Mouse (Mus musculus): ENCODE results near the gene Elovl1.
A peak's percentile ranks its signal among the peaks of the same experiment; 100 is the strongest.

The Elovl1 gene

GRCm38 (mm10) chr4:118427768-118428451, at the start of gene Elovl1:
Gene Elovl1, plus strand, starts transcription at chr4:118428093.
- DNase-seq (ENCODE audit: low spot score in 2 of 2) = peak; percentile 80 to 86

DNA sequence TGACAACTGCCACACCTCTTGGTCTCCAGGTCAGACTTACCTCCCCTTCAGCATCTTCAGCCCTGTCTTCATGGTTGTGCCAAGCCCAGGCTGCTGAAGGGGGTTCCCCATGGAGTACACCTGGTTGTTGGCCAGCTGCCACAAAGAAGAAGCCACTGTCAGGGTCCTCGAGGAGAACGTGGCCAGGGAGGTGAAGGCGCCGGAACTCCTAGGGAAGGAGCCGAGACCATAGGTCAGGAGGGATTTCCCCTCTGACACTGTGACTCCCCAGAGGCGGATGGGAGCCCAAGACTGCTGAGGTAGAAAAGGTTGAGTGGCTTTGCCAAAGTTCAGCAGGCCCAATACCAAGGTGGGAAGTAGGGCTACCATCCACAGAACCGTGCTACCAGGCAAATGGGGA, 44.6 kb upstream of the Elovl1 start:
- DNase-seq (ENCODE audit: low spot score in 2 of 2) = no peak

- DNase-seq (ENCODE audit: low spot score in 2 of 2) = no peak
Measured at GRCm38 (mm10) chr4:118387316-118387715, 40.6 kb upstream of the Elovl1 start.

DNA sequence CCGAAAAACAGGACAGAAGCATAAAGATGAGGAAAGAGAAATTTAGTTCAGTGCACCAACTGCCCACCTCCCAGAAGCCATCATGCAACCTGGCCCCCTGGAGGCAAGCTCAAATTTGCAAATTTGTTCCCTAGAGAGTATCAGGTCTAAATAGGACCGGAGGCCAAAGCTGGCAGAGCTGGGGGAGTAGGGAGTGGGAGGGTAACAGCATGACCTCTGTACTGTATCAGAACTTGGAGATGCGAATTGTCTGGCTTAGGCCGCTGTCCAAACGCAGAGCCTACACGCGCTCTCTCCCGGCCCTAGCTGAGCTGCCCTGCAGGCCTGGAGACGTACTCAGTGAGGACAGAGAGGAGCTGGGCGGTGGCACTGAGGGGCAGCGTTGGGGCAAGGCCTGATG, 37.7 kb upstream of the Elovl1 start:
- no peak for DNase-seq (ENCODE audit: low spot score in 2 of 2)

DNA sequence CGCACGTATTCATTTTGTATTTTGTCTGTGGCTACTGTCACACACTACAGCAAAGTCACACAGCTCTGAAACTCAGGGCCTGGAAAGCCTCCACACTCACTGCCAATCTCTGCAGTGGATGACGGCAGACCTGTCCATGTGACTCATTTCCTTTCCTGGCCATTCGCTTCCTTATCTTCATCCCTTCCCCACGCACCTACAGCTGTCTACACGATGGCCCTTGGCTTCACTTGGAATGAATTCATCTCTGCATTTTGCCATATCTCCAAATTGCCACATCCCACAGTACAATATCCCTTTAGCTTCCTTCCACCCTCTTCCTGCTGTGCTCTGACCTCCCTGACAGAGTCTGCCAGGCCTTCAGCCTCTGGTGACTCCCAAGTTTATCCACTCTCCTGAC, 33.4 kb upstream of the Elovl1 start:
- DNase-seq (ENCODE audit: low spot score in 2 of 2) = no peak

- DNase-seq (ENCODE audit: low spot score in 2 of 2) = no peak
Measured at GRCm38 (mm10) chr4:118395289-118395688, 32.6 kb upstream of the Elovl1 start.

DNA sequence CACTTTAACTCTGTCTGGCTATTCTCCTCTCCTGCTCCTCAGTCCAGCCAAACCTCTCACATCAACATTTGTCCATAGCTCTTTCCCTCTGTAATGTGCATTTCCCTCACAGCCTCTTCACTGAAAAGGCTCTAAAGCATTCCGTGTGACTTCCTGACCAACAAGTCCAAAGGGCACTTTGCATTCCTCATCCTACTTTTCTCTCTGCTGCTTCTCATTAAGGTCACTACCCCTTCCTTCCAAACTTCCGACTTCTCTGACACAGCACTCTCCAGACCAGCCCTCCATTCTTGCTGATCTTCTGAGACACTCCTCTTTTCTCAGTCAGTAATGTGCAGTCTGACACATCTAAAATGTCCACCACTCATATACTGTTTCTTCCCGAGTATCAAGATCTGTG, 31.5 kb upstream of the Elovl1 start:
- DNase-seq (ENCODE audit: low spot score in 2 of 2) = no peak

DNA sequence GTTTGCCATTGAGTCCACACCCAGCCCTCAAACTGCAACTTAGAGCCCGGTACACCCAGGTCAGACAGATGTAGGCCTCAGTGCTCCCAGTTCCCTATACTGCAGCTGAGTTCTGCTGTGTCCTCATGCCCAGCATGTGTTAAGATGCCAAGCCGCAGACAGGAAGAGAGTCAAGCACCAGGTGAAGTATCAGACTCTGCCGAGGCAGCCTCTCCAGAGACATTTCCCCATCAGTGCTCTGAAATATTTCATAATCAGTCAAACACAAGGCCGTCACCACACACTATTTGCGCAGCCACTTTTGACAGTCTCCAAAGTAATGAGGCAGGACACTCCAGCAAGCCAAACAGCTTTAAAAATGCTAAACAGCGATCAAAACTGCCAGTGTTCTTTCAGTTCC, 29.5 kb upstream of the Elovl1 start:
- no peak for DNase-seq (ENCODE audit: low spot score in 2 of 2)

DNA sequence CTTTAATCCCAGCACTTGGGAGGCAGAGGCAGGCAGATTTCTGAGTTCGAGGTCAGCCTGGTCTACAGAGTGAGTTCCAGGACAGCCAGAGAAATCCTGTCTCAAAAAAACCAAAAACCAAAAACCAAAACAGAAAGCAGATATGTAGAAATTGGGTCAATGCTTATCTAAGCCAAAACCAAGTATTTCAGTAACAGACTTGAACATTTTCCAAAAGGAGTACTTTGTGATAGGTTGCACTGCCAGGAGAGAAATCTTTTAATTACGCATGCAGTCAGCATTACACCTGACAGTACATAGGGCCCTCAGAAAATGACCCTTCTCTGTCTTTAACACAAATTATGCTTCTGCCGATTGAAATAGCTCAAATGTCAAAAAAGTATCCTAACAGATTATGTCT, 26.5 kb upstream of the Elovl1 start:
- no peak for DNase-seq (ENCODE audit: low spot score in 2 of 2)

DNA sequence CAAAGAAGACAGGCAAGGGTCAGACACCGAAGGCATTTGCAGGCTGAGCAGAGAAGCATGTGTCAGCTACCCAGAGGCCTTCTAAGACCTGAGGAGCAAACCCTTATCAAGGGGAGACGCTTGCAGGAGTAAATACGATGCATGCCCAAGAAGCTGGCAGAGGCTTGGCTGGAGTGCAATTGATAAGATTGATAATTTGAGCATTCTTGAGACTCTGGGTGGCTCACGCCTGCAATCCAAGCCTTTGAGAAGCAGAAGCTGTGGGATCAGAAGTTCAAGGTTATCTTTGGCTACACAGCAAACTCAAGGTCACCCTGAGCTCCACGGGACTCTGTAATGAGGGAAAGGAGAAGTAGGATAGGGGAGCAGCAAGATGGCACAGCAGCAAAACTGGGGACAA, 26.0 kb upstream of the Elovl1 start:
- DNase-seq (ENCODE audit: low spot score in 2 of 2) = no peak

DNA sequence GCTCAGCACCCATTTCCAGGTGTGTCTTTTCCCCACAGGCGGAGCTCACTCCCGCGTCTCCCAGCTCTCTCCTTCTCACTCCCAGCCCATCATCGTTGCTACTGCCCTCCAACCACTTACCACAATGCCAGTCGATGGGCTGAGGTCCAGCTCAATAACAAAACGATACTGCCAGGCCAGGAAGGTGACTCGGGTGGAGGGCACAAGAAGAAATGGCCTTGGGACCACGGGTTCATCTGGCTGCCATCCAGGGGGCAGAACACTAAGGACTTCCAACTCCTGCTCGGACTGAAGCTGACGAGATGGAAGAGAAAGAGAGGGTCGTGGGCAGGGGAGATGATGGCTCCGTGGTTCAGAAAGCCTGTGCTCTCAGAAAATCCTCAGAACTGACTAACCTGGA, 25.2 kb upstream of the Elovl1 start:
- no peak for DNase-seq (ENCODE audit: low spot score in 2 of 2)

DNA sequence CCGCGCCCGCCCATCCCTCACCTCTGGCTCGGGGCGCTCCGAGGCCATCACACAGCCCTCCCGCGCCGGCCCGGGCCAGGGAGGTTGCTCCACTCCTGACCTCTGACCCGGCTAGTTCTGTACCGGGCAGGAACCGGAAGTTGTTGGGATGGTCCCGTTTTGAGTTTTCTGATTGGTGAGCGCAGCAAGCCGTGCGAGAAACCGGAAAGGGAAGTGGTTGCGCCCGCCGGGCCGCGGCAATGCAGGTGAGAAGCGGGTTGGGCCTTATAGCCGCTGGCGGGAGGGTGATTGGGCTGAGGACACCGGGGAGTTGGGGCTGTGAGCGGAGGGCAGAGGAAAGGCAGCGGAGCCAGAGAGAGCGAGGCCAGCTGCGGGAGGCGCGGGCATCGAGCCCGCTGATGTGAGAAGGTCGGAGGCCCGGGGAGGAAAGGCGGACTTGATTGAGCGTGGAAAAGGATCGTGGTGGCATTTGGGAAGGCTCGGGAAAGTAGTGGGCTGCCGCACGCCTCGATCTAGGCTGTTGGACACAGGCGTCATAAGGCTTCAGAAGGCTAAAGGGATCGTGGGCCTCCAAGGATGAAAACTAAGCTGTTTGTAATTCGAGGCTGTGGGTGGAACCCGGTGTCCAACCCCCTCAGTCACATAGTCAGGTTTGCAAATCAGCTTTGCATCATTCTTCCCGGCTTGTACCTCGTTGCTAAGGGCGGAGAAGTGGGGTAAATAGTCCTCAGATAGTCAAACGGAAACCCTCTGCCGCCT, 18.6 kb upstream of the Elovl1 start, which contains the start of the genes Szt2 and Med8:
Gene Szt2 (minus strand): TSS at position 132 of the 759 bp plus-strand sequence.
Gene Med8 (plus strand): TSS at position 196 of the 759 bp plus-strand sequence.
- DNase-seq (ENCODE audit: low spot score in 2 of 2) = peak; percentile 85 to 93

DNA sequence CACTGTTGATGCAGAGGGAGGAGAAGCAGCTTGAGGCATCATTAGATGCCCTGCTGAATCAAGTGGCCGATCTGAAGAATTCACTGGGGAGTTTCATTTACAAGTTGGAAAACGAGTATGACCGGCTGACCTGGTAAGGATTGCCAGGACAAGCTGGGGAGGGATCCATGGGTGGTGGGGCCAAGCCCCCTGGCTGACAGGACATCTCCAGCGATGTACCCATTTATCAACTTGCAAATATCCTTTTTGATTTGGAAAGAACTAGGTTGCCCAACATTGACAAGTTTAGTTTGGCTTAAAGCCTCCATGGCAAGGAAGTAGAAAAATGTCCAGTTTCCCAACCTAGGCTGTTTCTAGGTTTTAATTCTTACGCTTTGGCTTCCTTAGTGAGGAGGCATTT, 17.0 kb upstream of the Elovl1 start:
- DNase-seq (ENCODE audit: low spot score in 2 of 2) = no peak

GRCm38 (mm10) chr4:118413553-118413952, 14.3 kb upstream of the Elovl1 start:
- no peak for DNase-seq (ENCODE audit: low spot score in 2 of 2)

DNA sequence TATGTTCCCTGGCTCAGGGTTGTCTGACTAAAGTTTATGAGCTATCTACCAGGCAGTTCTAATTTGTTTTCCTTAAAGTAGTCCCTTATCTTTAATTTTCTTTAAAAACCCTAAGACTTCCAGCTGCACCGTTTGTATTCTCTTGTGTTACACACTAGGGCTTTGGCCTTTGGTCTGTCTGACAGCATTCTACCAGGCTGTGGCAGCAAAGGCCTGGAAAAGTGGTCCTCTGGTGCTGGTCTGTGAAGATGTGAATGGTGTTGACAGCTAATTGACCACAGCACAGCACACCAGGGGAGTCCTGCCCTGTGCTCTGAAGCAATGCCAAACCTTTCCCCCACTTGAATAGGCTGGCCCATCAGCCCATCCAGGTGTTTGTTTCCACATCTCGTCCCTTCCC, 12.1 kb upstream of the Elovl1 start:
- no peak for DNase-seq (ENCODE audit: low spot score in 2 of 2)

- no peak for DNase-seq (ENCODE audit: low spot score in 2 of 2)
Measured at GRCm38 (mm10) chr4:118416329-118416728, 11.6 kb upstream of the Elovl1 start.

DNA sequence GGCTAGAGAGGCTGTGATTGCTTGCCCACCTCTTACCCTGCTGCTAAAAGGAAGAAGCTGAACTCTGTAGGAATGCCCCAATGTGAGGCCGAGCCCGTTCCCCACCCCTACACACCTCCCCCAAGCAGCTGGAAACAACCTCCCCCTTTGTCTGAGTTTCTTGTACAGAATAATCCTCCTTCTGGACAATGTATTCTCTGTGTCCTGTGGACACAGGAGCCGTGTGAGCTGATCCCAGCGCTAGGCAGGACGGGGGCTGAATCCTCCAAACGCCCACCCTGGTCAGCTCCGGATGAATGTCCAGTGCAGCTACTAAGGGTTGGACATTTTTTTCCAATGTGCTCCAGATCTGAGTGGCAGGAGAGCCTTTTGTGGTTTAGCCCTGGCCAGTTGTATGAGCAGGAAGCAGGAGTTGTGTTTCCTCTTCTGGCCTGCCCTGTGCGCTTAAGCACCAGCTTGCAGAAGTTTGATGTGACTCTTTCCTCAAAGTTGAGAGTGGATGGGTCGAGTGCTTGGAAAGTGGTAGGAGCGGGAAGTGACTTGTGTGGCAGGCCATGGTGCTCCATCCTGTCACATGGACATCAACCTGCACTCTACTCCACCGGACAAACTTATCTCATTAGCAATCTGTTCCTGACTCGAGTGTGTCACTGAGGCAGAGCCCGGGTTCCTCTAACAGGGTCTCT, 10.6 kb upstream of the Elovl1 start:
- DNase-seq (ENCODE audit: low spot score in 2 of 2) = no peak

DNA sequence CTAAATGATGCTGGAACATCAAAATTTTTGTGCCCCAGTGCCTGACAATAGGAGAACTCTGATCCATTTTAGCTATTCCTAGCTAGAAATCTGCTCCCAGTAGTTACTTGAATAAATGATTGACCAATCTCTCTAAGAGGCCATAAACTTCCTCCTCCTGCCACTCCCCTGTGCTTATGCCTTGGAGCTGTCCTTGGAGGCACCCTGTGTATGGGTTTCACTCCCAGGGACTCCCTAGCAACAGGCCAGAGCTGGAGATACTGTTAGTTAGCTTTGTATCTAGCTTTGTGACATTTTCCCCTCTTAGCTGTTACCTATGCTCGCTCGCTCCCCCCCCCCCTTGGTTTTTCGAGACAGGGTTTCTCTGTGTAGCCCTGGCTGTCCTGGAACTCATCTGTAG, 6.5 kb upstream of the Elovl1 start:
- DNase-seq (ENCODE audit: low spot score in 2 of 2) = no peak

DNA sequence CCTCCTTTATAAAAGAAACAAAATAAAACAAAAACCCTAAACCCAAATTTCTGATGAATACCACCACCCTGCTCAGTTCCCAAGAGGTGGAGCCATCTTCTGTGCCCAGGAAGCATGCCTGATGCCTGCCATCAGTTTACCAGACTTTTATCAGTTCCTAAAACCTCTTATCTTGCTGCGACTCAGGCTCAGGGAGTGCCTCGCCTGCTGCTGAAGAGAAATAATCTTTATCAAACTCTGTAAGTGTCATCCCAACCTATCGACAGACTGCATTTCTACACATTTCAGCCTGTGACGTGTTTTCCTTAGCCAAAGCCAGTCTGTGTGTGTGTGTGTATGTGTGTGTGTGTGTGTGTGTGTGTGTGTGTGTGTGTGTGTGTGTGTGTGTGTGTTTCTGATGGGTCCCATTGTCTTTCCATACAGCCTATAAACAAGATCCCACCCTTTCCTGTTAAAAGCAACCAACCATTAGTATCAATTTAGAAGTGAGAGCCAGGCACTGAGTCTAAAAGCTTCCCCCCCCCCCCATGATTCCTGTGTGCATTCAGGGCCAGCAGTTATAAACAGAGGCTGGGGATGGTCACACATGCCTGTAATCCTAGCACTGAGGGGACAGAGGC, 3.2 kb upstream of the Elovl1 start:
- no peak for DNase-seq (ENCODE audit: low spot score in 2 of 2)

- DNase-seq (ENCODE audit: low spot score in 2 of 2) = no peak
Measured at GRCm38 (mm10) chr4:118425374-118425773, 2.5 kb upstream of the Elovl1 start.

DNA sequence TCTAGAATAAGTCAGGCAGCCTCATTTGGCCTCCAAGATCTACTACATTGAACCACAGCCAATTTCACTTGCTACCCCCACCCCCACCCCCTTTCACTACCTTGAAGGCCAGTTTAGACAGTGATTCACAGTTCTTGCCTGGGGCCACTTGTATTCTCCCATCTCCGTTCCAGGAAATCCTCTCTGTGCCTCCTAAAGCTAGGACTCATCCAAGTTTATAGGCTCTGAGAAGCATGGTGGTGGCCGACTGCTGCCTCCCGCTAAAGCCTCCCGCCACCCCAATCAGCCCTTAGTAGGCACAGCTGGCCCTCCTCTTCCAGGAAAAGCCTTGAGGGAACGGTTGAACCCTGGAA, 502 bp upstream of the Elovl1 start:
- DNase-seq (ENCODE audit: low spot score in 2 of 2) = no peak

- no peak for DNase-seq (ENCODE audit: low spot score in 2 of 2)
Measured at GRCm38 (mm10) chr4:118428531-118429214, 780 bp downstream of the Elovl1 start.

Data from spleen, postnatal 10 days (tissue).